Mouse (Mus musculus): ENCODE results near the gene Flad1.

GRCm38 (mm10) chr3:89395419-89395805 is 16.3 kb downstream of the Flad1 start:
- TF ChIP-seq CTCF (IDR thresholded peaks at IDR 0.05; ENCODE audit: low read depth) (no peak), EP300 (IDR thresholded peaks at IDR 0.05; ENCODE audit: low read depth) (no peak)

Data from heart, postnatal 0 days (tissue).